Mouse (Mus musculus): ENCODE measurements around the gene Anks1b.

- TF ChIP-seq POLR2A (IDR thresholded peaks at IDR 0.05; ENCODE audit: low read depth, low read length) (no peak), CTCF (IDR thresholded peaks at IDR 0.05; ENCODE audit: extremely low read depth, insufficient read depth, insufficient read length, insufficient replicate concordance) (no peak)
Measured at GRCm38 (mm10) chr10:89868211-89868610, 5.1 kb upstream of the Anks1b start.
